Mouse (Mus musculus) lung, postnatal 0 days (tissue): ENCODE data around the gene Sema3b. TPM values are rescaled to one million over a fixed set of nuclear protein-coding genes. Genes with fewer than 3 reads are reported as not detected.

Experiments
- ATAC-seq: fragments of 200-750 bp; cut with Nextera tagmentation; 2 replicates; pipeline ENCODE4 v1.8.0; 2017; ENCODE audit warnings: moderate library complexity
- DNase-seq: peaks from one replicate; pipeline ENCODE4 v3.0.0-alpha.2; 2016; ENCODE audit warnings: low spot score
- H3K27ac ChIP-seq: fragments of 300-500 bp; sonication (generic); 2 replicates; pipeline ENCODE4 v1.5.1; 2014; ENCODE audit warnings: antibody characterized with exemption, mild to moderate bottlenecking, low read length, mixed read lengths
- H3K27me3 ChIP-seq: fragments of 300-500 bp; sonication (generic); replicated peaks from 2 replicates; pipeline ENCODE4 v1.6.1; 2014; ENCODE audit warnings: low read length, mixed read lengths; ENCODE audit not compliant: insufficient read depth
- H3K36me3 ChIP-seq: fragments of 300-500 bp; sonication (generic); 2 replicates; pipeline ENCODE4 v1.6.1; 2014; ENCODE audit warnings: low read length, mixed read lengths; ENCODE audit not compliant: insufficient read depth
- H3K4me1 ChIP-seq: fragments of 300-500 bp; sonication (generic); 2 replicates; pipeline ENCODE4 v1.6.1; 2014; ENCODE audit warnings: antibody characterized with exemption, low read depth, low read length, mixed read lengths; ENCODE audit not compliant: insufficient read depth
- H3K4me2 ChIP-seq: fragments of 300-500 bp; sonication (generic); replicated peaks from 2 replicates; pipeline ENCODE4 v1.6.1; 2014; ENCODE audit warnings: low read depth, mild to moderate bottlenecking, low read length, moderate library complexity, mixed read lengths
- H3K4me3 ChIP-seq: fragments of 300-500 bp; sonication (generic); 2 replicates; pipeline ENCODE4 v1.5.1; 2014; ENCODE audit warnings: low read depth, low read length
- H3K9ac ChIP-seq: fragments of 300-500 bp; sonication (generic); replicated peaks from 2 replicates; pipeline ENCODE4 v1.6.1; 2014; ENCODE audit warnings: low read depth, mild to moderate bottlenecking
- H3K9me3 ChIP-seq: fragments of 300-500 bp; sonication (generic); 2 replicates; pipeline ENCODE4 v1.6.1; 2016; ENCODE audit warnings: low read length, mixed read lengths
- CTCF ChIP-seq: IDR thresholded peaks from 2 replicates; pipeline ENCODE4 v1.5.1; 2016; ENCODE audit warnings: antibody characterized with exemption, mild to moderate bottlenecking
- EP300 ChIP-seq: IDR thresholded peaks from 2 replicates; pipeline ENCODE4 v1.6.1; 2016; ENCODE audit warnings: antibody characterized with exemption, mild to moderate bottlenecking, control low read depth
- WGBS: fragments of 180-500 bp; shearing (Covaris S2); extraction: QIAGEN DNeasy Blood & Tissue Kit; methylation state at CpG from one replicate; pipeline ENCODE4 v1.1.7; 2014; 5-methylcytosine and 5-hydroxymethylcytosine counted together
- polyA plus RNA-seq: library from polyadenylated mRNA; unstranded; fragments of >200 nt; fragmentation: Nextera tagmentation; extraction: Ambion mirVana; gene quantifications from 2 replicates; pipeline ENCODE4 v1.2.1, GENCODE M21; 2015

Gene Sema3b
- polyA plus RNA-seq, 1 experiment from 2014 or later, result 34.3 TPM

GRCm38 (mm10) chr9:107579023-107579900, 29.8 kb downstream of the Sema3b start:
- Histone ChIP-seq H3K4me1 (peaks cover 6% of the 10 kb centered on the region), H3K36me3 (no peaks in the 10 kb centered on the region), H3K9me3 (no peaks in the 10 kb centered on the region), H3K9ac (no peak overlapping the region), H3K27me3 (no peaks in the 10 kb centered on the region), H3K27ac (no peak overlapping the region; the same call in 1 of the 2 replicates), H3K4me3 (no peak overlapping the region), H3K4me2 (no peak overlapping the region)
- no peak for TF ChIP-seq EP300
- TF ChIP-seq CTCF, result no peak
- ATAC-seq (no peak), DNase-seq (peak; percentile 19)
- 94% methylated on average over 14 of the region's 14 CpGs for WGBS

- Histone ChIP-seq H3K4me1 (peaks cover 6% of the 10 kb centered on the region), H3K36me3 (no peaks in the 10 kb centered on the region), H3K4me3 (no peak within 1 kb of the TSS), H3K9me3 (no peaks in the 10 kb centered on the region), H3K9ac (no peak within 1 kb of the TSS), H3K27ac (no peak within 1 kb of the TSS; the same call in 1 of the 2 replicates), H3K27me3 (no peaks in the 10 kb centered on the region), H3K4me2 (no peak within 1 kb of the TSS)
- WGBS, result 70% methylated on average over 3 of the region's 3 CpGs
- DNase-seq (no peak), ATAC-seq (no peak)
- TF ChIP-seq EP300, result no peak
- TF ChIP-seq CTCF, result no peak
Observed at GRCm38 (mm10) chr9:107578587-107578986, 30.4 kb downstream of the Sema3b start, which contains the start of gene Naa80. Naa80 (plus strand) TSS chr9:107578887.

GRCm38 (mm10) chr9:107577871-107578270, 31.2 kb downstream of the Sema3b start:
- Histone ChIP-seq H3K4me2 (no peak overlapping the region), H3K4me3 (no peak overlapping the region), H3K9ac (no peak overlapping the region), H3K9me3 (no peaks in the 10 kb centered on the region), H3K27ac (no peak overlapping the region), H3K36me3 (no peaks in the 10 kb centered on the region), H3K4me1 (peaks cover 6% of the 10 kb centered on the region), H3K27me3 (no peaks in the 10 kb centered on the region)
- WGBS, result 90% methylated on average over 10 of the region's 10 CpGs
- no peak for TF ChIP-seq CTCF
- no peak for TF ChIP-seq EP300
- ATAC-seq (no peak), DNase-seq (no peak)

GRCm38 (mm10) chr9:107576357-107577107, 32.5 kb downstream of the Sema3b start, which contains the start of gene Hyal1:
Hyal1 (plus strand) TSS chr9:107576927.
- no peaks in the 10 kb centered on the region for H3K9me3 ChIP-seq
- TF ChIP-seq EP300 (no peak), CTCF (no peak)
- DNase-seq (peak; percentile 95), ATAC-seq (peak; percentile 75)
- no peak within 1 kb of the TSS for H3K9ac ChIP-seq
- WGBS, result 6% methylated on average over 16 of the region's 16 CpGs
- peak within 1 kb of the TSS; percentile 38 for H3K27ac ChIP-seq
- peak within 1 kb of the TSS; percentile 28 for H3K4me3 ChIP-seq
- peaks cover 8% of the 10 kb centered on the region; the same call in 1 of the 2 replicates for H3K36me3 ChIP-seq
- peaks cover 6% of the 10 kb centered on the region; the same call in 1 of the 2 replicates for H3K4me1 ChIP-seq
- H3K27me3 ChIP-seq, result no peaks in the 10 kb centered on the region
- H3K4me2 ChIP-seq, result peak within 1 kb of the TSS; percentile 50

GRCm38 (mm10) chr9:107575579-107576356, 33.3 kb downstream of the Sema3b start:
- peaks cover 6% of the 10 kb centered on the region; the same call in 1 of the 2 replicates for H3K4me1 ChIP-seq
- ATAC-seq, result no peak

More at GRCm38 (mm10) chr9:107575579-107576356, 33.3 kb downstream of the Sema3b start:
- 58% methylated on average over 14 of the region's 14 CpGs for WGBS
- no peak overlapping the region for H3K4me2 ChIP-seq
- DNase-seq, result peak; percentile 59
- H3K36me3 ChIP-seq, result peaks cover 8% of the 10 kb centered on the region; the same call in 1 of the 2 replicates
- no peaks in the 10 kb centered on the region for H3K9me3 ChIP-seq
- peak overlapping the region; percentile 38 for H3K27ac ChIP-seq
- H3K27me3 ChIP-seq, result no peaks in the 10 kb centered on the region
- no peak overlapping the region for H3K9ac ChIP-seq
- no peak for TF ChIP-seq CTCF
- TF ChIP-seq EP300, result 0 out of 2 replicates have a peak, but pooled peaks have one; percentile 20
- H3K4me3 ChIP-seq, result no peak overlapping the region
